8 mouse cellular contexts compared by ENCODE assay signal in genomic region chr7:114275372-114276004, GRCm38 (mm10). TPM values are rescaled to one million over a fixed set of nuclear protein-coding genes. Genes with fewer than 3 reads are reported as not detected.
A peak's percentile ranks its signal among the peaks of the same experiment; 100 is the strongest.
DNase-seq lines count a peak whose midpoint lies in the region; ATAC-seq and TF ChIP-seq lines count a peak whose summit lies in the region.

No protein-coding gene starts in this region.

- H3K9ac ChIP-seq in intestine, embryonic 14.5 days (ENCODE audit: low read length): peak overlapping the region; percentile 86

- 2% methylated on average over 24 of the region's 24 CpGs for WGBS in lung, adult 2 months
- WGBS in intestine, embryonic 14.5 days: under 1% methylated on average over 24 of the region's 24 CpGs

- no peaks in the 10 kb centered on the region; the same call in 1 of the 2 replicates for H3K4me1 ChIP-seq in lung, adult 2 months (ENCODE audit: control insufficient read depth, insufficient read depth, low read length)
- H3K4me1 ChIP-seq in cortical plate, adult 2 months (ENCODE audit: control insufficient read depth, insufficient read depth, low read length): 0 out of 2 replicates have a peak, but pooled peaks cover 2% of the 10 kb centered on the region
- H3K4me1 ChIP-seq in intestine, embryonic 14.5 days (replicated peaks; ENCODE audit: control insufficient read depth, insufficient read depth, low read length): peaks cover 6% of the 10 kb centered on the region; the same call in 1 of the 2 replicates

- no peaks in the 10 kb centered on the region for H3K9me3 ChIP-seq in intestine, embryonic 14.5 days (ENCODE audit: control insufficient read depth, low read length)

- intact Hi-C loops in gastrocnemius, postnatal 14 days (cut with DNase I; ENCODE audit: low total_unique reads): no loop called here

- H3K4me3 ChIP-seq in lung, adult 2 months (replicated peaks; ENCODE audit: extremely low read depth, low read depth, low read length): peak overlapping the region; percentile 98
- H3K4me3 ChIP-seq in cortical plate, adult 2 months (ENCODE audit: insufficient read depth, low read length): peak overlapping the region; percentile 62
- peak overlapping the region; percentile 97 for H3K4me3 ChIP-seq in intestine, embryonic 14.5 days (ENCODE audit: low read depth, low read length)

- H3K27me3 ChIP-seq in intestine, embryonic 14.5 days (replicated peaks; ENCODE audit: control insufficient read depth, insufficient read depth, low read length): no peaks in the 10 kb centered on the region

- TF ChIP-seq POLR2A in lung, adult 2 months (IDR thresholded peaks at IDR 0.05; ENCODE audit: borderline replicate concordance, extremely low read depth, low read depth, low read length): no peak
- no peak for TF ChIP-seq POLR2A in cortical plate, adult 2 months (IDR thresholded peaks at IDR 0.05; ENCODE audit: extremely low read depth, insufficient read depth, low read length)

- peak; percentile 43 for ATAC-seq in intestine, embryonic 14.5 days (replicated peaks; ENCODE audit: low FRiP score, low TSS enrichment, low read depth)
- ATAC-seq in monocyte, adult 5-6 weeks (replicated peaks; ENCODE audit: insufficient number of reproducible peaks, low FRiP score, low TSS enrichment, poor library complexity, severe bottlenecking): peak; percentile 12

- peak overlapping the region; percentile 39; the same call in 1 of the 2 replicates for H3K27ac ChIP-seq in cortical plate, adult 2 months (ENCODE audit: insufficient read depth, low read length)
- H3K27ac ChIP-seq in intestine, embryonic 14.5 days (ENCODE audit: low read depth): no peak overlapping the region

- DNase-seq in lung, adult 2 months: no peak
- no peak for DNase-seq in lung, postnatal 14 days
- DNase-seq in intestine, embryonic 14.5 days (ENCODE audit: low spot score): no peak
- DNase-seq in gastrocnemius, postnatal 14 days: no peak
- no peak for DNase-seq in kidney, adult 11 months
- DNase-seq in urinary bladder, postnatal 10 days (ENCODE audit: low spot score): no peak

- peaks cover 35% of the 10 kb centered on the region for H3K36me3 ChIP-seq in intestine, embryonic 14.5 days (ENCODE audit: control insufficient read depth, insufficient read depth, low read length)

- TF ChIP-seq CTCF in lung, adult 2 months (IDR thresholded peaks at IDR 0.05; ENCODE audit: insufficient read depth, low read length): no peak
- no peak for TF ChIP-seq CTCF in cortical plate, adult 2 months (IDR thresholded peaks at IDR 0.05; ENCODE audit: extremely low read depth, insufficient read depth, low read length)

- H3K4me2 ChIP-seq in intestine, embryonic 14.5 days (ENCODE audit: low read length): peak overlapping the region; percentile 96

RNA-seq across cellular contexts. Expression of gene Psma1, which starts 0.4 kb away (rescaled TPM):
- polyA plus RNA-seq in lung, adult 2 months (2012; rRNA removed): 49.9 and 84.0 TPM in 2 replicates
- polyA plus RNA-seq in cortical plate, adult 2 months (2012; rRNA removed): 154 and 156 TPM in 2 replicates
- polyA plus RNA-seq in intestine, embryonic 14.5 days (2014; fragmentation: Nextera tagmentation; extraction: Ambion mirVana): 395 and 399 TPM in 2 replicates
- total RNA-seq in monocyte, adult 5-6 weeks (2017): 200 to 257 TPM (median 216 TPM) in 3 replicates
- total RNA-seq in gastrocnemius, postnatal 14 days (2021): 10 to 100 TPM; 91.5 to 95.0 TPM

RNA-seq across cellular contexts. Expression of gene Copb1, which starts 21.0 kb away (rescaled TPM):
- polyA plus RNA-seq in lung, adult 2 months (2012; rRNA removed): 32.3 and 33.5 TPM in 2 replicates
- 38.9 and 39.4 TPM in 2 replicates for polyA plus RNA-seq in cortical plate, adult 2 months (2012; rRNA removed)
- polyA plus RNA-seq in intestine, embryonic 14.5 days (2014; fragmentation: Nextera tagmentation; extraction: Ambion mirVana): 116 and 122 TPM in 2 replicates
- 103 to 115 TPM (median 112 TPM) in 3 replicates for total RNA-seq in monocyte, adult 5-6 weeks (2017)
- total RNA-seq in gastrocnemius, postnatal 14 days (2021): 10 to 100 TPM; 29.2 to 37.5 TPM
